ENCODE assay signal across 15 mouse cellular contexts in genomic region chr9:66722187-66722868, GRCm38 (mm10). TPM values are rescaled to one million over a fixed set of nuclear protein-coding genes. Genes with fewer than 3 reads are reported as not detected.
A peak's percentile ranks its signal among the peaks of the same experiment; 100 is the strongest.
DNase-seq lines count a peak whose midpoint lies in the region; ATAC-seq lines count a peak whose summit lies in the region.
"Had no signal": no experiment of that assay in that cellular context is flagged by ENCODE, and none has a peak within 500 bp of the region (broad histone marks: within the 10 kb centered on the region; RNA-seq: fewer than 3 reads in every experiment).

No protein-coding gene starts in this region.

- no peak for ATAC-seq in hindbrain, embryonic 13.5 days (ENCODE audit: low FRiP score)
- no peak for ATAC-seq in hindbrain, embryonic 11.5 days (ENCODE audit: low FRiP score)
- ATAC-seq in limb, embryonic 11.5 days (ENCODE audit: insufficient number of reproducible peaks, low FRiP score, low TSS enrichment, low read depth), result no peak
- ATAC-seq: CD4-positive, CD25-positive, alpha-beta regulatory T cell, adult 4 months; midbrain, embryonic 16.5 days had no signal

- H3K9ac ChIP-seq in hindbrain, embryonic 13.5 days, result no peak overlapping the region
- H3K9ac ChIP-seq in hindbrain, embryonic 11.5 days (ENCODE audit: low read depth, low read length), result no peak overlapping the region
- no peak overlapping the region for H3K9ac ChIP-seq in limb, embryonic 11.5 days (ENCODE audit: low read length)

- no peaks in the 10 kb centered on the region for H3K27me3 ChIP-seq in hindbrain, embryonic 13.5 days
- no peaks in the 10 kb centered on the region for H3K27me3 ChIP-seq in hindbrain, embryonic 11.5 days (ENCODE audit: control insufficient read depth, insufficient read depth, low read length)
- no peaks in the 10 kb centered on the region for H3K27me3 ChIP-seq in embryonic facial prominence, embryonic 10.5 days (replicated peaks; ENCODE audit: low read depth, poor library complexity, severe bottlenecking)
- no peaks in the 10 kb centered on the region for H3K27me3 ChIP-seq in limb, embryonic 11.5 days (ENCODE audit: control insufficient read depth, insufficient read depth, low read length)

- 78% methylated on average over 5 of the region's 5 CpGs for WGBS in hindbrain, embryonic 13.5 days
- WGBS in hindbrain, embryonic 11.5 days, result 85% methylated on average over 5 of the region's 5 CpGs
- 68% methylated on average over 5 of the region's 5 CpGs for WGBS in embryonic facial prominence, embryonic 10.5 days
- WGBS in limb, embryonic 11.5 days, result 61% methylated on average over 5 of the region's 5 CpGs

- no peak overlapping the region for H3K4me2 ChIP-seq in hindbrain, embryonic 13.5 days
- no peak overlapping the region for H3K4me2 ChIP-seq in hindbrain, embryonic 11.5 days (replicated peaks; ENCODE audit: low read depth, low read length)
- H3K4me2 ChIP-seq in limb, embryonic 11.5 days (ENCODE audit: low read depth, severe bottlenecking), result no peak overlapping the region
- H3K4me2 ChIP-seq: heart, embryonic 11.5 days had no signal

- H3K4me3 ChIP-seq in hindbrain, embryonic 13.5 days, result no peak overlapping the region
- no peak overlapping the region for H3K4me3 ChIP-seq in hindbrain, embryonic 11.5 days (ENCODE audit: low read depth, low read length)
- no peak overlapping the region for H3K4me3 ChIP-seq in embryonic facial prominence, embryonic 10.5 days
- H3K4me3 ChIP-seq in limb, embryonic 11.5 days (ENCODE audit: low read depth, low read length), result no peak overlapping the region
- H3K4me3 ChIP-seq: erythroblast, embryonic 14.5 days had no signal

- no peaks in the 10 kb centered on the region for H3K36me3 ChIP-seq in hindbrain, embryonic 13.5 days
- H3K36me3 ChIP-seq in hindbrain, embryonic 11.5 days (ENCODE audit: control insufficient read depth, insufficient read depth, low read length), result no peaks in the 10 kb centered on the region
- no peaks in the 10 kb centered on the region for H3K36me3 ChIP-seq in embryonic facial prominence, embryonic 10.5 days (replicated peaks)
- H3K36me3 ChIP-seq in limb, embryonic 11.5 days (ENCODE audit: control insufficient read depth, insufficient read depth, low read length), result no peaks in the 10 kb centered on the region

- H3K4me1 ChIP-seq in hindbrain, embryonic 13.5 days (replicated peaks), result peaks cover 9% of the 10 kb centered on the region
- no peaks in the 10 kb centered on the region for H3K4me1 ChIP-seq in hindbrain, embryonic 11.5 days (replicated peaks; ENCODE audit: control insufficient read depth, insufficient read depth, low read length)
- H3K4me1 ChIP-seq in embryonic facial prominence, embryonic 10.5 days, result peaks cover 31% of the 10 kb centered on the region
- H3K4me1 ChIP-seq in limb, embryonic 11.5 days (ENCODE audit: control insufficient read depth, insufficient read depth, low read length), result peaks cover 16% of the 10 kb centered on the region

- 0 out of 2 replicates have a peak overlapping the region, but pooled peaks have one; percentile 23 for H3K27ac ChIP-seq in hindbrain, embryonic 13.5 days
- H3K27ac ChIP-seq in hindbrain, embryonic 11.5 days (ENCODE audit: low read depth, low read length), result no peak overlapping the region
- peak overlapping the region; percentile 68 for H3K27ac ChIP-seq in embryonic facial prominence, embryonic 10.5 days (replicated peaks)
- peak overlapping the region; percentile 68; the same call in 1 of the 2 replicates for H3K27ac ChIP-seq in limb, embryonic 11.5 days (replicated peaks; ENCODE audit: low read depth, low read length)

- no peaks in the 10 kb centered on the region for H3K9me3 ChIP-seq in hindbrain, embryonic 13.5 days
- H3K9me3 ChIP-seq in hindbrain, embryonic 11.5 days (ENCODE audit: control insufficient read depth, low read length), result no peaks in the 10 kb centered on the region
- H3K9me3 ChIP-seq in embryonic facial prominence, embryonic 10.5 days, result no peaks in the 10 kb centered on the region
- H3K9me3 ChIP-seq in limb, embryonic 11.5 days (ENCODE audit: control insufficient read depth, low read length), result no peaks in the 10 kb centered on the region

- DNase-seq in hindbrain, embryonic 11.5 days (ENCODE audit: low spot score), result no peak
- peak; percentile 25 for DNase-seq in 3T3-L1 (ENCODE audit: low read depth, low spot score)
- DNase-seq in embryonic facial prominence, embryonic 10.5 days (ENCODE audit: low spot score), result peak; percentile 65
- DNase-seq in limb, embryonic 11.5 days (ENCODE audit: low spot score), result peak; percentile 51
- DNase-seq in adrenal gland, postnatal 4 days (ENCODE audit: low spot score in 2 of 2), result no peak
- DNase-seq in spleen, postnatal 4 days (ENCODE audit: low spot score in 2 of 2), result no peak
- no peak for DNase-seq in heart, adult 9 months (ENCODE audit: low spot score in 2 of 2)
- DNase-seq: cerebellum, adult 9-10 months; layer of hippocampus, adult 9-11 months; lung, adult 18-20 months had no signal

RNA-seq across cellular contexts. Expression of gene Car12, which starts 8.8 kb away (rescaled TPM):
- 3.3 and 6.4 TPM in 2 replicates for polyA plus RNA-seq in hindbrain, embryonic 13.5 days (2015; fragmentation: Nextera tagmentation; extraction: Ambion mirVana)
- 1.0 and 1.2 TPM in 2 replicates for polyA plus RNA-seq in hindbrain, embryonic 11.5 days (2014; fragmentation: Nextera tagmentation; extraction: Ambion mirVana)
- 5.6 and 6.5 TPM in 2 replicates for polyA plus RNA-seq in embryonic facial prominence, embryonic 10.5 days (2016; fragmentation: Nextera tagmentation; extraction: Ambion mirVana)
- 2.8 and 4.3 TPM in 2 replicates for polyA plus RNA-seq in limb, embryonic 11.5 days (2014; fragmentation: Nextera tagmentation; extraction: Ambion mirVana)
- 10 to 100 TPM in 1 of 2 experiments, 1 to 10 TPM in 1; 1.9 to 21.5 TPM for total RNA-seq in adrenal gland, postnatal 4 days (2021)
- polyA plus RNA-seq: erythroblast, embryonic 14.5 days had no signal

Comparison
In these comparisons a context has a peak if more than half of its experiments do, and no peak if none do; other contexts are left out.
1. DNase-seq: peak in 3T3-L1 (single experiment), embryonic facial prominence, embryonic 10.5 days (single experiment) and limb, embryonic 11.5 days (single experiment); none in hindbrain, embryonic 11.5 days (single experiment), adrenal gland, postnatal 4 days (0 of 2), spleen, postnatal 4 days (0 of 2) and heart, adult 9 months (0 of 2).